Mouse (Mus musculus): ENCODE measurements around the gene Cdk18. TPM values are rescaled to one million over a fixed set of nuclear protein-coding genes. Genes with fewer than 3 reads are reported as not detected.
"Not testable (repeated sequence)": the region's sequence is repeated elsewhere in the genome, so short reads cannot be mapped to it uniquely, and the experiment has no call there.

Cdk18 gene
- polyA plus RNA-seq, 1 experiment from 2014 or later, result 0.37 TPM

DNA sequence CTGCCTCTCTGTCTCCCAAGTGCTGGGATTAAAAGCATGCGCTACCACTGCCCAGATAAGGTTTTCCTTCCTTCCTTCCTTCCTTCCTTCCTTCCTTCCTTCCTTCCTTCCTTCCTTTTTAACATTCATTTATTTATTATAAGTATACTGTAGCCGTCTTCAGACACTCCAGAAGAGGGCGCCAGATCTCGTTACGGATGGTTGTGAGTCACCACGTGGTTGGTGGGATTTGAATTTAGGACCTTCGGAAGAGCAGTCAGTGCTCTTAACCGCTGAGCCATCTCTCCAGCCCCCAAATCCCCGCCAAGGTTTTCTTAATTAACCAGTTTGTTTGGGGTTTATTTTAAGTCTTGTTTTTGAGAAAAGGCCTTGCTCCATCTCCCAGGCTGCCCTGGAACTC is 23.1 kb upstream of the Cdk18 start:
- ATAC-seq (ENCODE audit: low FRiP score), result not testable (repeated sequence)

DNA sequence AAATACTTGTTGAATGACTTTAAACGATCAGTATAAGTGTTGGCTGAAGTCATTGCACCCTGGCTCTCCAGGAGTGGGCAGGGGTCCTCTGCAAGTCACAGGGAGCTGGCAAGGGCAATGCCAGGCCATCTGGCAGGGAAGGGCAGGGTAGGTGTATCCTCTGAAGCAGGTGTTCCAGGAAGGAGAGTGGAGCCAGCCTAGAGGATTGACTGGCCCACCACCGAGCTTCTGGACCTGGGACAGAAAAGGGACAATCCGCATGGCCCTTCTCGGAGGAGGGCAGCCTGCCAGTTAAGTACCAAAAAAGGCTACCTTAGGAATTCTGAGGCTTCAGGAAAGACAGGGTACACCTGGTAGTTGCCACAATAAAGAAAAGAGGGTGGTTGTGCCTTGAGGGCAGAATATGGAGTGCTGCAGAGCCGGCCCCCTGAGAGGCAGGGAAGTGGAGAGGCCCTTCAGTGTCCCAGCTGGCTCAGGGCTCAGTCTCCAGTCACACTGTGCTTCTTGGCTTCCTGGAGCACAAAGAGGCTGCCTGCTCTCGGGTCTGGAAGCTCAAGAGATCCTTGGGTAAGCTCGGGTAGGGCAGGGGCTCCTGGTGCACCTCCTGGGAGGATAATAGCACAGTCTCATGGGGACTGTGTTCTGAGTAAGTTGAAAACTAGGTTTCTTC is 21.9 kb upstream of the Cdk18 start:
- DNase-seq (ENCODE audit: low spot score) (no peak), ATAC-seq (ENCODE audit: low FRiP score) (no peak)
- Histone ChIP-seq H3K27me3 (ENCODE audit: control insufficient read depth, insufficient read depth, low read length) (peaks cover 16% of the 10 kb centered on the region; the same call in 1 of the 2 replicates), H3K9ac (no peak overlapping the region), H3K36me3 (replicated peaks; ENCODE audit: control insufficient read depth, insufficient read depth) (no peaks in the 10 kb centered on the region), H3K4me3 (replicated peaks; ENCODE audit: low read length) (no peak overlapping the region), H3K4me2 (replicated peaks) (no peak overlapping the region), H3K4me1 (replicated peaks; ENCODE audit: control insufficient read depth, insufficient read depth, low read length) (peaks cover 35% of the 10 kb centered on the region), H3K27ac (no peak overlapping the region), H3K9me3 (ENCODE audit: control insufficient read depth, low read length) (no peaks in the 10 kb centered on the region)
- 65% methylated on average over 7 of the region's 7 CpGs for WGBS

More for the DNA sequence above, 23.1 kb upstream of the Cdk18 start:
- peaks cover 16% of the 10 kb centered on the region; the same call in 1 of the 2 replicates for H3K27me3 ChIP-seq (ENCODE audit: control insufficient read depth, insufficient read depth, low read length)
- not testable (repeated sequence) for H3K36me3 ChIP-seq (replicated peaks; ENCODE audit: control insufficient read depth, insufficient read depth); H3K4me3 ChIP-seq (replicated peaks; ENCODE audit: low read length); DNase-seq (ENCODE audit: low spot score); H3K27ac ChIP-seq; H3K4me2 ChIP-seq (replicated peaks); H3K9me3 ChIP-seq (ENCODE audit: control insufficient read depth, low read length); H3K9ac ChIP-seq
- H3K4me1 ChIP-seq (replicated peaks; ENCODE audit: control insufficient read depth, insufficient read depth, low read length), result peaks cover 34% of the 10 kb centered on the region
- 56% methylated on average over 9 of the region's 9 CpGs for WGBS

DNA sequence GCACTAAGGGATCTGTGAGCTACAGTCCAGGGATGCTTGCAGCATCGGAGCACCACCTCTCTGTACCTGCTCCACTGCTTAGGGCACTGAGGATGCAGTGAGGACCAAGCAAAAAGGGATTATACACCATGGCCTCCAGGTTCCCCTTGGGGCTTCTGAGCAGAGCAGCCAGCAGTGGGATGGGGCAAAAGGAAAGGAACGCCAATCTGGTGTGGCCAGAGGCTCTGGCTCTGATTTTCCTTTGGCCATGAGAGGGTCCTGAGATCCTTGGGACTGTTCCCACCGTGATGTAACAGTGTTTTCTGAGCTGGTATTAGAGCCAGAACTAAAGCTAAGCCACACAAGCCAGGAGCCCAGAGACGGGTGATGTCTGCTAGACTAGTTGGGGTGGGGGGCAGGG is 20.2 kb upstream of the Cdk18 start:
- Histone ChIP-seq H3K4me2 (replicated peaks) (no peak overlapping the region), H3K4me3 (replicated peaks; ENCODE audit: low read length) (no peak overlapping the region), H3K9me3 (ENCODE audit: control insufficient read depth, low read length) (no peaks in the 10 kb centered on the region), H3K27ac (no peak overlapping the region), H3K4me1 (replicated peaks; ENCODE audit: control insufficient read depth, insufficient read depth, low read length) (peaks cover 29% of the 10 kb centered on the region), H3K36me3 (replicated peaks; ENCODE audit: control insufficient read depth, insufficient read depth) (no peaks in the 10 kb centered on the region), H3K9ac (peak overlapping the region; percentile 26; the same call in 1 of the 2 replicates), H3K27me3 (ENCODE audit: control insufficient read depth, insufficient read depth, low read length) (peaks cover 16% of the 10 kb centered on the region; the same call in 1 of the 2 replicates)
- ATAC-seq (ENCODE audit: low FRiP score), result no peak
- no peak for DNase-seq (ENCODE audit: low spot score)
- WGBS, result 49% methylated on average over 4 of the region's 4 CpGs

DNA sequence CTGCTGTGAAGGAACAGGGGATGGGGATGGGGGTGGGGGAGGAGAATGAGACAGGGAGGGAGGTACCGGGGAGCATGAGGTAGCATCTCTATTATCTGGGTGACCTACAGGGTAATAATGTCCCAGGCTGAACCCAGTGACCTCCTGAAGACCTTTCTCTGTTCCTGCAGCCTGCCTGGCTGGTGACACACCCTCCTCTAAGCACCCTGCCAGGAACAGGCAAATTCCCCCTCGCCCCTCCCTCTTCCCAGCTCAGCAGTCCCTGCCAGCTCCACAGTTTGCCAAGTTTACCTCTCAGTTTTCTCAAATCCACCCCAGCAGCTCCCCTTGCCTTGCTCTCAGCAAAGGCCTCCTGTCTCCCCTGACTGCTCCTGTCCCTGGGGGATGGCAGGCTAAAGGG is 19.3 kb upstream of the Cdk18 start:
- 29% methylated on average over 2 of the region's 2 CpGs for WGBS
- no peak for DNase-seq (ENCODE audit: low spot score)
- no peaks in the 10 kb centered on the region for H3K36me3 ChIP-seq (replicated peaks; ENCODE audit: control insufficient read depth, insufficient read depth)
- no peak overlapping the region for H3K4me3 ChIP-seq (replicated peaks; ENCODE audit: low read length)
- no peaks in the 10 kb centered on the region for H3K9me3 ChIP-seq (ENCODE audit: control insufficient read depth, low read length)
- peaks cover 27% of the 10 kb centered on the region for H3K4me1 ChIP-seq (replicated peaks; ENCODE audit: control insufficient read depth, insufficient read depth, low read length)
- peak overlapping the region; percentile 26; the same call in 1 of the 2 replicates for H3K9ac ChIP-seq
- no peak for ATAC-seq (ENCODE audit: low FRiP score)
- H3K4me2 ChIP-seq (replicated peaks), result no peak overlapping the region
- H3K27me3 ChIP-seq (ENCODE audit: control insufficient read depth, insufficient read depth, low read length), result peaks cover 16% of the 10 kb centered on the region; the same call in 1 of the 2 replicates
- H3K27ac ChIP-seq, result no peak overlapping the region

DNA sequence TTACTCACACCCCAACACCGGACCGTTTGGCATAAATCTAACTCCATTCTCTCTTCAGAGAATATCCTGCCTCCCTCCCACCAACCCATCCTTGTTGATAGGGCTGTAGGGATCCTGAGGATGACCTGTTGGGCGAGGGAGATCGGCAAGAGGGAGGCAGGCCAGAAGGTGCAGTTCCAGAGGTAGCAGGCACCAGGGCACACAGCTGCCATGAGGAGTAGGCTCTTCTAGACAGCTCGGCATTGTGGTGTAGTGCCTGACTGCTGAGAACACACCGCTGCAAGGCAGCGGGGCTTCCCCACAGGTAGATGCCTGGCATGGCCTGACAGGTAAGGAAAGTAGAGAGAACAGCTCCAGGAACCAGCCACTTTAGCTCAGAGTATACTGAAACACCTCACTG is 18.3 kb upstream of the Cdk18 start:
- Histone ChIP-seq H3K9me3 (ENCODE audit: control insufficient read depth, low read length) (no peaks in the 10 kb centered on the region), H3K4me1 (replicated peaks; ENCODE audit: control insufficient read depth, insufficient read depth, low read length) (peaks cover 27% of the 10 kb centered on the region), H3K4me3 (replicated peaks; ENCODE audit: low read length) (no peak overlapping the region), H3K36me3 (replicated peaks; ENCODE audit: control insufficient read depth, insufficient read depth) (no peaks in the 10 kb centered on the region), H3K27me3 (ENCODE audit: control insufficient read depth, insufficient read depth, low read length) (peaks cover 16% of the 10 kb centered on the region; the same call in 1 of the 2 replicates), H3K4me2 (replicated peaks) (peak overlapping the region; percentile 29), H3K27ac (no peak overlapping the region), H3K9ac (peak overlapping the region; percentile 17)
- ATAC-seq (ENCODE audit: low FRiP score) (peak; percentile 21; the same call in 1 of the 2 replicates), DNase-seq (ENCODE audit: low spot score) (no peak)
- WGBS, result 28% methylated on average over 7 of the region's 7 CpGs

DNA sequence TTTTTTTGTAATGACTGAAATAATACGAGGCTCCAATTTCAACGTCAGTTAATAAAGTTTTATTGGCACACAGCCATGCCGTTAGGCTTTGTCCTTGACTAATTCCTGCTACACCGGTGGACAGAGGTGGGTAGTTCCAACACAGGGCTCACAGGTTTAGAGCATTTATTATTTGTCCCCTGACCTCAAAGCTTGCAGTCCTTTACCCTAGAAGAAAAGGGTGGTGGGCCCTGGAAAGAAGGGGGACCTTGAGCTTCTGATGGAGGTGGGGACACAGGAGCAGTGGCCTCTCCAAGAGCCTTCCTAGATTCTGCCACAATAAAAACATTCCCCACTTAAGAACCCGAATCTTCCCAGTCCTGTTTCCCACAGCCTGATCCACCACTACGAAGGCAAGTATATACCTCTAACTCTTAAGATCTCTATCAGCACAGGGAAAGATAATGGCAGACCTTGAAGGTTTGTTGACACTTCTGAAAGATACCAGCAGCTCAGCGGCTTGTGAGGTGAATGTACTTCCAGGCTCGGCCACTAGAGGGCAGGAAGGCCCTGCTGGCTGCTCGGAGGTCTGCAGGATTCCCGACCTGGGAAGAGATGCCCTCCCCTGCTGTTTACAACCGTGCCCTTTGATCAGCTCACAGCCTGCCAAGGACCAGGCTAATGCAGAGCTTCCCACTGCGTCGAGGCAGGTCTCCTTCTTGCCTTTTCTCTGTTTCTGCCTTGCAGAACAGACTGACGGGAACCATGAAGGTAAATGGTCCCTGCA is 17.7 kb upstream of the Cdk18 start:
- Histone ChIP-seq H3K9ac (peak overlapping the region; percentile 17), H3K4me1 (replicated peaks; ENCODE audit: control insufficient read depth, insufficient read depth, low read length) (peaks cover 27% of the 10 kb centered on the region), H3K4me3 (replicated peaks; ENCODE audit: low read length) (no peak overlapping the region), H3K9me3 (ENCODE audit: control insufficient read depth, low read length) (no peaks in the 10 kb centered on the region), H3K27me3 (ENCODE audit: control insufficient read depth, insufficient read depth, low read length) (peaks cover 16% of the 10 kb centered on the region; the same call in 1 of the 2 replicates), H3K36me3 (replicated peaks; ENCODE audit: control insufficient read depth, insufficient read depth) (no peaks in the 10 kb centered on the region), H3K27ac (no peak overlapping the region), H3K4me2 (replicated peaks) (peak overlapping the region; percentile 29)
- 23% methylated on average over 14 of the region's 14 CpGs for WGBS
- ATAC-seq (ENCODE audit: low FRiP score) (peak; percentile 80; the same call in 1 of the 2 replicates), DNase-seq (ENCODE audit: low spot score) (peak; percentile 96)

DNA sequence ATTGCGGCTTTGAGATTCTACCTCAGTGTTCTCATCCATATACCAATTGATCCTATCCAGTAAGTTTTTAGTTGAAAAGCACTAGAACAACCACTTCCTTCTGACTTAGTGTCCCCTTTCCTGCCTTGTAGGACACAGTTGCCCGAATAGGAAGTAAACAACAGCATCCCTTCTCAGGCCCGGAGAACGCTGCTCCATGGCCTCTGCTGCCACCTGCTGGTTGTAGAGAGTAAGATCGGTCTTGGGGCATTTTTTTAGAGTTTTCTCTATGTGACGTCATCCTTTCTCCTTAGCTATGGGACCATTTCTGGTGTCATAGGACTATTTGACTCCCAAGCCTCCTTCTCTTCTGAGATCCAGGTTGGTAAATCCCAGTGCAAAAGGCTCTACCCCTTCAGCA is 16.3 kb upstream of the Cdk18 start:
- H3K9me3 ChIP-seq (ENCODE audit: control insufficient read depth, low read length), result no peaks in the 10 kb centered on the region
- 0 out of 2 replicates have a peak, but pooled peaks have one; percentile 16 for ATAC-seq (ENCODE audit: low FRiP score)
- no peak overlapping the region for H3K4me2 ChIP-seq (replicated peaks)
- no peaks in the 10 kb centered on the region for H3K36me3 ChIP-seq (replicated peaks; ENCODE audit: control insufficient read depth, insufficient read depth)
- WGBS, result 11% methylated on average over 6 of the region's 6 CpGs
- H3K9ac ChIP-seq, result no peak overlapping the region
- no peak overlapping the region for H3K27ac ChIP-seq
- peaks cover 27% of the 10 kb centered on the region for H3K4me1 ChIP-seq (replicated peaks; ENCODE audit: control insufficient read depth, insufficient read depth, low read length)
- no peak overlapping the region for H3K4me3 ChIP-seq (replicated peaks; ENCODE audit: low read length)
- peaks cover 16% of the 10 kb centered on the region; the same call in 1 of the 2 replicates for H3K27me3 ChIP-seq (ENCODE audit: control insufficient read depth, insufficient read depth, low read length)
- DNase-seq (ENCODE audit: low spot score), result peak; percentile 87

DNA sequence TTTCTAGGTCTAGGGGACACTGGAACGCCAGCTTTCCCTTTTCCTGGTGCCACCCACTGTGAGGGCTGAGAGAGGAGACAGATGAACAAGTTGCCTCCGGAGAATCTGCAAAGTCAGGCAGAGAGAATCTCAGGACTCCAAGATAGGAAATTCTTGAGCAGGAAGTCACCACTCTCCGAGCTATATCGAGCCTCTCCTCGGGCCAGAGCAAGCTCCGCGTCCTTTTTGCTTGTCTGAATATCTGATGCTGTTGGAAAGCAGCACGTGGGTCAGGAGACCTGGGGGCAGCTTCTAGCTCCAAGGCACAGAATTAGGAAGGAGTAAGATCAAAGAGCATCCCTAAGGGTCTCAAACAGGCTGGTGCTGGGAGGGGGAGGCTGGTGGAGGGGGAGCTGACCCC is 14.2 kb upstream of the Cdk18 start:
- WGBS, result 17% methylated on average over 8 of the region's 8 CpGs
- Histone ChIP-seq H3K4me2 (replicated peaks) (no peak overlapping the region), H3K36me3 (replicated peaks; ENCODE audit: control insufficient read depth, insufficient read depth) (no peaks in the 10 kb centered on the region), H3K4me3 (replicated peaks; ENCODE audit: low read length) (no peak overlapping the region), H3K9me3 (ENCODE audit: control insufficient read depth, low read length) (no peaks in the 10 kb centered on the region), H3K27me3 (ENCODE audit: control insufficient read depth, insufficient read depth, low read length) (peaks cover 8% of the 10 kb centered on the region; the same call in 1 of the 2 replicates), H3K27ac (no peak overlapping the region), H3K4me1 (replicated peaks; ENCODE audit: control insufficient read depth, insufficient read depth, low read length) (peaks cover 9% of the 10 kb centered on the region), H3K9ac (no peak overlapping the region)
- ATAC-seq (ENCODE audit: low FRiP score), result no peak
- no peak for DNase-seq (ENCODE audit: low spot score)

DNA sequence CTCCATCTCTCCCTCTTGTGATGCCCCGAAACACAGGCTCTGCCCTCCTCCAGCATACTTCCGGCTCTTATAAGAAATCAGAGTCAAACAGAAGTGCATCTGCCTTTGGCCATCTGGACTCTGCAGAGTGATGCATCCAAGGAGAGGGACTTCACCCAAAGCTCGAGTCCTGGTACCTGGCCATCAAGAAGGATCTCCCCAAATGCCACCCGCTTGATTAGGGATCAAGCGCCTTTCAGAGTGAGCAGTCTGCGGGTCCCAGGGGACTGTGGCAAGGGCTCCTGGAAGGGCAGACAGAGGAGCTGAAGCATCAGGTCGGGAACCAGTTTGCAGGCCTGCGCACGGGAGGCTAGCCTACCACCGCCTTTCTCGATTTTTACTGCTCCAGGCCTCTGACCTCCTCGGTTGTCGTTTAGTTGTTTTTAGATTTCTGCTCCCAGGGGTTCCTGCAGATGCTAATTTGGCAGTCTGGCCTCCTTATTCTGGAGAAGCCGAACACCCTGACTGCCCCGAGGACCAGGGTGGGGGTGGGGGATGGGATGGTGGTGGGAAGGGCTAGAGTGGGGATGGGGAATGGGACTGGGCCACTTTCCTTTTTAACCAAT is 13.7 kb upstream of the Cdk18 start:
- no peak overlapping the region for H3K27ac ChIP-seq
- 28% methylated on average over 15 of the region's 15 CpGs for WGBS
- H3K4me1 ChIP-seq (replicated peaks; ENCODE audit: control insufficient read depth, insufficient read depth, low read length), result peaks cover 7% of the 10 kb centered on the region; the same call in 1 of the 2 replicates
- H3K4me3 ChIP-seq (replicated peaks; ENCODE audit: low read length), result no peak overlapping the region
- DNase-seq (ENCODE audit: low spot score) (no peak), ATAC-seq (ENCODE audit: low FRiP score) (no peak)
- H3K9ac ChIP-seq, result no peak overlapping the region
- no peaks in the 10 kb centered on the region for H3K36me3 ChIP-seq (replicated peaks; ENCODE audit: control insufficient read depth, insufficient read depth)
- peaks cover 5% of the 10 kb centered on the region; the same call in 1 of the 2 replicates for H3K27me3 ChIP-seq (ENCODE audit: control insufficient read depth, insufficient read depth, low read length)
- H3K4me2 ChIP-seq (replicated peaks), result no peak overlapping the region
- H3K9me3 ChIP-seq (ENCODE audit: control insufficient read depth, low read length), result no peaks in the 10 kb centered on the region
